In the genomic region with DNA sequence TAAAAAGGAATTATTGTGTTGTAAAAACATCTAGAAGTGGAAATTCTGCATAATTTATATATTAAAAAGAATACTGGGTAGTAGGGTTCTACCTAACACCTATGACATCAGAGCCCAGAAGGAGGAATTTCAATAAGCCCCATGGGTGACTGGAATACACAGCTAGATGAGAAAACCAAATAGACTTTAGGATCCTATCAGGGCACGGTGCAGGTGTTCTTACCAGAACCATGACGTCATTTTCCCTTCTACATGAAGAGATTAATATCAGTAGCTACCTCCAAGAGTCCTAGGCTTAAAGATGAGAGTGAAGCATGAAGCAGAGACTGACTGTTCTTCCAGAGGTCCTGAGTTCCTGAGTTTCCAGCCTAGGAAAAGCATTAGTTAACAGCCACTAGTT, we compare ENCODE assay signal across 29 mouse cellular contexts.
"Had no signal": no experiment of that assay in that cellular context is flagged by ENCODE, and none has a peak within 500 bp of the region (broad histone marks: within the 10 kb centered on the region; RNA-seq: fewer than 3 reads in every experiment).

No protein-coding gene starts in this region.

- DNase-seq: left cerebral cortex, postnatal 4 days; liver; liver, embryonic 13.5 days; liver, postnatal 0 days; lung, adult 18-20 months; lung, adult 2 months; lung, embryonic 14.5 days; lung, postnatal 10 days; lung, postnatal 14 days; lung, postnatal 36 days; lung, postnatal 4 days; midbrain, embryonic 14.5 days had no signal

- H3K9ac ChIP-seq: limb, embryonic 12.5 days; limb, embryonic 13.5 days; limb, embryonic 15.5 days; liver, embryonic 12.5 days; liver, embryonic 13.5 days; liver, embryonic 14.5 days; liver, embryonic 15.5 days; liver, postnatal 0 days; lung, embryonic 14.5 days; lung, embryonic 15.5 days; midbrain, embryonic 12.5 days; midbrain, embryonic 13.5 days; midbrain, embryonic 15.5 days; neural tube, embryonic 12.5 days had no signal

- H3K4me3 ChIP-seq: limb, embryonic 10.5 days; limb, embryonic 12.5 days; limb, embryonic 13.5 days; limb, embryonic 15.5 days; liver, embryonic 12.5 days; liver, embryonic 13.5 days; liver, embryonic 15.5 days; lung, embryonic 15.5 days; megakaryocyte, embryonic 14.5 days; midbrain, embryonic 10.5 days; midbrain, embryonic 12.5 days; midbrain, embryonic 13.5 days; midbrain, embryonic 15.5 days; myocyte; neural tube, embryonic 12.5 days had no signal

- H3K27me3 ChIP-seq: limb, embryonic 12.5 days; limb, embryonic 15.5 days; lung, embryonic 15.5 days; midbrain, embryonic 12.5 days; midbrain, embryonic 13.5 days; midbrain, embryonic 15.5 days; neural tube, embryonic 12.5 days had no signal

- H3K4me2 ChIP-seq: limb, embryonic 12.5 days; limb, embryonic 13.5 days; limb, embryonic 15.5 days; liver, embryonic 11.5 days; liver, embryonic 12.5 days; liver, embryonic 13.5 days; liver, embryonic 15.5 days; lung, embryonic 14.5 days; lung, embryonic 15.5 days; midbrain, embryonic 12.5 days; midbrain, embryonic 13.5 days; midbrain, embryonic 15.5 days; neural tube, embryonic 12.5 days had no signal

- H3K9me3 ChIP-seq: limb, embryonic 10.5 days; limb, embryonic 12.5 days; limb, embryonic 13.5 days; limb, embryonic 15.5 days; liver, embryonic 12.5 days; liver, embryonic 13.5 days; liver, embryonic 15.5 days; lung, embryonic 15.5 days; midbrain, embryonic 10.5 days; midbrain, embryonic 12.5 days; midbrain, embryonic 13.5 days; midbrain, embryonic 15.5 days; neural tube, embryonic 12.5 days had no signal

- ATAC-seq: liver, embryonic 12.5 days; liver, postnatal 0 days; midbrain, embryonic 13.5 days; midbrain, embryonic 15.5 days had no signal

- H3K27ac ChIP-seq: limb, embryonic 10.5 days; limb, embryonic 12.5 days; limb, embryonic 13.5 days; limb, embryonic 15.5 days; liver, embryonic 12.5 days; liver, embryonic 13.5 days; liver, embryonic 14.5 days; liver, embryonic 15.5 days; lung, embryonic 15.5 days; macrophage; midbrain, embryonic 10.5 days; midbrain, embryonic 12.5 days; midbrain, embryonic 13.5 days; midbrain, embryonic 15.5 days; neural tube, embryonic 12.5 days had no signal

- H3K36me3 ChIP-seq: limb, embryonic 10.5 days; limb, embryonic 12.5 days; limb, embryonic 13.5 days; limb, embryonic 15.5 days; liver, embryonic 12.5 days; liver, embryonic 13.5 days; liver, embryonic 15.5 days; lung, embryonic 15.5 days; midbrain, embryonic 10.5 days; midbrain, embryonic 12.5 days; midbrain, embryonic 13.5 days; midbrain, embryonic 15.5 days; neural tube, embryonic 12.5 days had no signal
